Mouse (Mus musculus) NIH3T3 (cell line): ENCODE data around the gene Casc3.
A peak's percentile ranks its signal among the peaks of the same experiment; 100 is the strongest.
"Not testable (repeated sequence)": the region's sequence is repeated elsewhere in the genome, so short reads cannot be mapped to it uniquely, and the experiment has no call there.

ENCODE experiments used
- DNase-seq: peaks from one replicate; pipeline ENCODE4 v3.0.0-alpha.2; 2012; ENCODE audit warnings: low read depth

Gene Casc3

DNA sequence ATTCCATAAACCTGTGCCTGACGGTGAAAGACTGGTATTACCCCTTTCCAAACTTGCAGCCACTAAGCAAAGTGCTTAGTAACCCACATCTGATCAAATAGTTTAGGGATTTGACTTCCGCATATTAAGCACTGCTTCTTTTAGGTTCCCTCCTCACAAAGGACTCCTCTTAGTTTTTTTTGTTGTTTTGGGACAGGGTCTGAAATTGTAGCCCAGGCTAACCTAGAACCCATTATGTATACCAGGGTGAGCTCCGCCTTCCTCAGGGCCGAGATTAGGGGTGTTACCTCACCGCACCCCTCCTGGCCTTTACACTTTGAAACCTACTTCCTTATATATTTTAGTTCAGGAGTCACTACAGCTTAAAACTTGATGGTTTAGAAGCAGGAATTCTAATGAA, 14.9 kb upstream of the Casc3 start:
- no peak for DNase-seq

DNA sequence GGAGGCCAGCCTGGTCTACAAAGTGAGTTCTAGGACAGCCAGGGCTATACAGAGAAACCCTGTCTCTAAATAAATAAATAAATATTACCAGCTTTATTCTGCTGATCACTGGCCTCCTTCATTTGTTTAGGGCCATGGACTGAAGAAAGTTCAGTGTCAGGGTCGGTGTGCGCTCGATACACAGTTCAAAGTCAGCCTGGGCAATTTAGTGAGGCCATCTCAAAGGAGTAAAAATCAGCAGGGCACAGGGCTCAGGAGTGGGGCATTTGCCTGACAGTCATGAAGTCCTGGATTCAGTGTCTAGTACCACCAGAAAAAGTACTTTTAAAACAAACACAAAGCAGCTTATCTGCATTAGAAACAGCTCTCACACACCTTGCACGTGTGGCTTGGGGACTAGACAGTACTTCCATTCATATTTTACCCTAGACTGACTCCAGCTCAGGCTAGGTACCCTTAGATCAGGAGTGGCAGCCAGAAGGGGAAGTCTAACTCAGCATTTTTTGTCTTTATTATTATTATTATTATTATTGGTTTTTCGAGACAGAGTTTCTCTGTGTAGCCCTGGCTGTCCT, 14.0 kb upstream of the Casc3 start:
- no peak for DNase-seq

DNA sequence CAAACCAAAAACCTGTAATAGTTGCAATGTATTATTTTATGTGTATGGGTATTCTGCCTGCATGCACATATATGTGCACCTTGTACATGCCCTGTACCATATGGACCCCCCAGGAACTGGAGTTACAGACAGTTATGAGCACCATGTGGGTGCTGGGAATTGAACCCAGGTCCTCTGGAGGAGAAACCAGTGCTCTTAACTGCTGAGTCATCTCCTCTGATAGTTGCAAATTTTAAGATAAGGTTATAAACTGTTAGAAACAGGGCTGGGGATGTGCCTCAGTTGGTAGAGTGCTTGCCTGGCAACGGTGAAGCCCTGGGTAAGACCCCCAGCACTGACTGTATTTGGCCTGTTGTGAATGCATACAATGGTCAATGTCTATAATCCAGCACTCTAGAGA, 13.3 kb upstream of the Casc3 start:
- DNase-seq: no peak

DNA sequence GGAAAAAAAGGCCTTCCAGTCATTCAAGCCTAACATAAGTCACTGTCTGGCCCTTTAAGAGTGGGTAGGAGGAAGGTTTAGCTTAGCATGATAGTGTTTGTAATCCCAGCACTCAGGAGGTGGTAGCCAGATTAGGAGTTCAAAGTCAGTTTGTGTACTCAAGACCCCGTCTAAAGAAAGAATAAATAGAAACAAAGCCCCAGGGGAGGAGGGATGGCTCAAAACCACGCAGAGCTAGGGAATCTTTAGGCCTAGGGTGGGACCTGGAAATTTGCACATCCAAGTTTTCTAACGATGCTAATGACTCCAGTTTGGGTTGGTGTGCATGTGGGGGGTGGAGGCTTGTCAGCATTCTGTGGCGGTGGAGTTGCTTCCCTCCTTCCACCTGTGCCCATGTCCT, 12.6 kb upstream of the Casc3 start:
- DNase-seq: no peak

DNA sequence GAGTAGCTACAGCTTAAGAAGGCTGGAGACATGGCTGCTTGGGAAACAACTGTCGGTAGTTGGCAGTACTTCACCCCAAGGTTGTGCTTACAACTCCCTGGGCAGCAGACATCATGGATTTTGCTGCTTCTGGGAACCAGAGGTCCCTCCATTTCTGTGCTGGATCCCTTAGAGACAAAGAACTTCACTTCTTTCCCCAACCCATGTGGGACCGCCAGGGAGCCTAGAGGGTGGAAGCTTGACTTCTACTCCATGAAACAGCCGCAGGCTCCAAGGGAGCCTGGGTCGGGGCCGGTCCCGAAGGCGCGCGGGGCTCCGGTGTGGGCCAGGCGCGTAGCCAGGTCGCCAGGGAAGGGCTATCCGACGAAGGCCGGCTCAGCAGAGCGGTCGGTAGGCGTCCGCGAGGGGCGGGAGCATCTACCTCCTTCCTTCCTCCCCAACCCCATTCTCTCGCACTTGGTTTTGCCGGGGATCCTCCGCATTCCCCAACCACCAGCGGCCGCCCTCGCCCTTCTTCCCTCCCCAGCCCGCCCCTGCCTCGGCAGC, 10.2 kb upstream of the Casc3 start:
- DNase-seq: peak; percentile 82

DNA sequence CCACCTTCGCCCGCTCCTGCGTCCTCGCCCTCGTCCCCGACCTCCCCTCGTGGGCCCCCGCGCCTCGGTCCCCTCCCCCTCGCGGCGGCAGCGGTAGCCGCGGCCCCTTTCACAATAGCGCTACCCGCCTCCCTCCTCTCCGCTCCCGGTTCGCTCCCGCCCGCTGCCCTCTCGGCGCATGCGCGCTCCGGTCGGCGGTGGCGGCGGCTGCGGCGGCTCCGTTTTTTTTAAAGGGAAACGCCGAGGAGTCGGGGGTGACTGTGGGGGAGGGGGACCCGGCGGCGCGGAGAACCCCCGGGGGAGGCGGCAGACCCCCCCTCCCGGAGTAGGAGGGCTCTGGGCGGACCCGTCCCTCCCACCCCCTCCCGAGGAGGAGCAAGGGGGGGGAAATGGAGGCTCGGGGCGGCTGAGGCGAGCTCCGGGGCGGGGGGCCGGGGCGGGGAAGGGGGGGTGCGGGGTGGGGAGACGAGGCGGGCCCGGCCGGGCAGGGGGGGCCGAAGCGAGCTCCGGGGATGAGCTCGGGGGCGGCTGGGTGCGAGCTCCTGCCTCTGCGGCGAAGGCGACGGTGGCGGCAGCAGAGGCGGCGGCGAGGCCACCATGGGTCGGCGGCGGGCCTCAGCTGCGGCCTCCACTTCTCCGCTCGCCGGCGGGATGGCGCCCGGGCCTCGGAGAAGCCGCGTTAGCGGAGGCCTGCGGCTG, 9.5 kb upstream of the Casc3 start, which contains the start of gene Msl1:
Gene Msl1 (plus strand): TSS at position 502 of the 699 bp plus-strand sequence.
- DNase-seq: peak; percentile 91

DNA sequence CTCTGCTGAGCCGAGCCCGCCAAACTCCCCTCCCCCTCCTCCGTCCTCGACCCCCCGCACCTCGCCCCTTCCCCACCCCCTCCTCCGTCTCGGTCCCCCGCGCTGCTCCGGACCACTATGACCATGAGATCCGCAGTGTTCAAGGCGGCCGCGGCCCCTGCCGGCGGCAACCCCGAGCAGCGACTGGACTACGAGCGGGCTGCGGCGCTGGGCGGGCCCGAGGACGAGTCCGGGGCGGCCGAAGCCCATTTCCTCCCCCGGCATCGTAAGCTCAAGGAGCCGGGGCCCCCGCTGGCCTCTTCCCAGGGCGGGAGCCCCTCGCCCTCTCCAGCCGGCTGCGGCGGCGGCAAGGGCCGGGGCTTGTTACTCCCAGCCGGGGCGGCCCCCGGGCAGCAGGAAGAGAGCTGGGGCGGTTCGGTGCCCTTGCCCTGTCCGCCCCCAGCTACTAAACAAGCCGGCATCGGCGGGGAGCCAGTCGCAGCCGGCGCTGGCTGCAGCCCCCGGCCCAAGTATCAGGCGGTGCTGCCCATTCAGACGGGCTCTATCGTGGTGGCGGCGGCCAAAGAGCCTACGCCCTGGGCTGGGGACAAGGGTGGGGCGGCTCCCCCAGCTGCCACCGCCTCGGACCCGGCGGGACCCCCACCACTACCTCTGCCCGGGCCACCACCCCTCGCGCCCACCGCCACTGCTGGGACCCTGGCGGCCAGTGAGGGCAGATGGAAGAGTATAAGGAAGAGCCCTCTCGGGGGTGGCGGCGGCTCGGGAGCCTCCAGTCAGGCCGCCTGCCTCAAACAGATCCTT, 8.8 kb upstream of the Casc3 start:
- peak; percentile 71 for DNase-seq

DNA sequence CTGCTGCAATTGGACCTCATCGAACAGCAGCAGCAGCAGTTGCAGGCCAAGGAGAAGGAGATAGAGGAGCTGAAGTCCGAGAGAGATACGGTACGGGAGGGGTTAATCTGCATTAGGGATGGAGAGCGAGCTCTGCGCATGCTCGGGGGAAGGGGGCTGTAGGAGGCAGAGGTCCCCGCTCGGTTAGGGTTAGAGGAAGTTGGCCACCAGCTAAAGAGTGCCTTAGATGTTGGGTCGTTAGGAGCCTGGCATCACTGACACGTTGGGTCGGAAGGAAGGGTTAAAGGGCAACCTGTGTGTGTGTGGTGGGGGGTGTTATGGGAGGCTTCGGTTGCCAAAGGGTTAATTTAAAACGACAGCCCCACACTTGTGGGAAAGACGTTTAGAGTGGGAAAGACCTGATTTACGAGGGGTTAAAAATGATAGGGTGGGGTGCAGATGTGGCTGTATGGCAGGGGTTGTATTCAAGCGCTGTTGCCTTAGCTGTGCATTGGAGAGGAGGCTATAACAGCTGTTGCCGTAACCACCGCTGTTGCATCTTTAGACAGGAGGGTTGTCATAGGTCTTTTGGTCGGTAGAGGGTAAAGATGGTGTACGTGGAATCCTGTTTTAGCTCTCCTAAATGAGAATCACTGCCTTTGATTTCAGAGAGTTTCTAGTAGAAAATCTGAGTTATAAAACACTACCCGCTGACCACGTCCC, 8.0 kb upstream of the Casc3 start:
- peak; percentile 79 for DNase-seq

DNA sequence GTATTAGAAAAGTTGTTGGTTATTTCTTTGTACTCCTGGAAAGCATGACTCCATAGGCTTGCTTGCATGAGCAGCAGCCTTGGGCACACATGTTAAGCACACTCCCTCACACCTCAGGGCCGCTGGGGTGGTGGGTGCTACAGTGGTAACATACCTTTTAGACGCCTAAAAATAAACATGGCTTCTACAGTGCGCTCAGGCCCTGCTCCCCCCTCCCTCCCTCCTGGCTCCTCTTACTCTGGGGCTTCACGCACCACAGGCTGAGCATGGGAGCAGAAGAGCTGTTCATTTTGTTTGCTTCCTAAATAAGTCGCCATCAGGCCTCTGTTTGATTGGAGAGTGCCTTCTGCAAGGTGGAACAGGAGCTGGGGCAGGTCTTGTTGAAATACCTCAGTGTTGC, 7.4 kb upstream of the Casc3 start:
- DNase-seq: peak; percentile 43

DNA sequence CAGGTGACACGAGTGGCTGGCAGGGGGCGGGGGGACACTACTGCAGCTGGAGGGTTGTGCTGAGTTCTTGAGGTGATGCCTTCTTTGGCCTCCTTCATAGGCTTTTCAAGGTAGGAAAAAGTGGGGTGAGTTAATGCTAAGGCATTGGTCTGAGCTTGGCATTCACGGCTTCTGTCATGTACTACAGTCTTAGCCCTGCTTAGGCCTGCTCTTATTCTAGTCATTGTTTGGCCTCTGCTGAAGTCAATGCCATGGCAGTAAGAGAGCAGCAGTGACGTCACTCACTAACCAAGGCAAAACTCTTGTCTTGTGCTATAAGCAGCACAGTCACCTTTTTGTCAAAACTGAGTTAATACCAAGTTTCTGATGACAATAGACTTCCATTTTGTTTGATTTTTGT, 6.8 kb upstream of the Casc3 start:
- peak; percentile 40 for DNase-seq

DNA sequence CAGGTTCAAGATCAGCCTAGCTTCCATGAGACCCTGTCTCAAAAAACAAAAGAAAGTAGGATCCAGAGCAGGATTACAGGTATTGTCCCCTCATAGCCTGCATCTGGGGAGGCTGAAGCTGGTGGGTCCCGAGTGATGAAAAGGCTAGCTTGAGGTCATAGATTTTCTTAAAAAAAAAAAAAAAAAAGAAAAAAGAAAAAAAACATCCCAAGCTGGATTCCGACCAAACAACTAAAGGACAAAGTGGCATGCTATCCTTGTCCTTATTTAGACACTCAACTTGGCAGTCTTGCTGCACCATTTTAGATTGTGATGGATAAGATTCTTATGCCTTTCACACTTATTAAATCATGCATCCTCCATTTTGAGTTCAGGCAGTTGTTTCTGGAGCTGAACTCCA, 3.7 kb downstream of the Casc3 start:
- peak; percentile 17 for DNase-seq

DNA sequence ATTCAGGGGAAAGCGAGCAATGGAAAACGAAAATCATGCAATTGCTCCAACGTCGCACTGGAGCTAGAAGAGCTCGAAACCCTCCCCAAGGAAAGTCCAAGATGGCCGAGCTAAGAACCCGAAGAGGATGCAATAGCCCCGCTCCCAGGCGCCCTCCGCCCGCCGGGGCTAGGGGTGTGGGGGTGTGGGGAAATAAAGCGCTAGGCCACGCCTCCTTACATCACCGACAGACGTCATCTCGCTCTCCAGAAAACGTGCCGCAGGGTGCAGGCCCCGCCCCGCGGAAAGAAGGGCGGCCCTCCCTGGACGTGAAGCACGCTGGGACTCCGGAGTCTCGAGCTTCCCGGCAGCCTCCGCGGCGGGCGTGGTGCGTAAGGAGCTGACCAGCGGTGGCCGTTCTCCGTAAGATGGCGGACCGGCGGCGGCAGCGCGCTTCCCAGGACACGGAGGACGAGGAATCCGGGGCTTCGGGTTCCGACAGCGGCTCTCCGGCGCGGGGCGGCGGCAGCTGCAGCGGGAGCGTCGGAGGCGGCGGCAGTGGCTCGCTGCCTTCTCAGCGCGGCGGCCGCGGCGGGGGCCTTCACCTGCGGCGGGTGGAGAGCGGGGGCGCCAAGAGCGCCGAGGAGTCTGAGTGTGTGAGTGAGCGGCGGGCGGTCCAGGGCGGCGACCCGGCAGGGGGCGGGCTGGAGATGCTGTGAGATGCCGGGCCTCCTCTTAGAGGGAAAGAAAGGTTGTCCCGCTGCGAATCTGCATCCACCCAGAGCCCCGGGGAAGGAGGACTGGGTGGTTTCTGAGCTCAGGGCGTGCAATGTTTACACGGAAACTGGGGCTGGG, 5.0 kb downstream of the Casc3 start:
- peak; percentile 99 for DNase-seq

DNA sequence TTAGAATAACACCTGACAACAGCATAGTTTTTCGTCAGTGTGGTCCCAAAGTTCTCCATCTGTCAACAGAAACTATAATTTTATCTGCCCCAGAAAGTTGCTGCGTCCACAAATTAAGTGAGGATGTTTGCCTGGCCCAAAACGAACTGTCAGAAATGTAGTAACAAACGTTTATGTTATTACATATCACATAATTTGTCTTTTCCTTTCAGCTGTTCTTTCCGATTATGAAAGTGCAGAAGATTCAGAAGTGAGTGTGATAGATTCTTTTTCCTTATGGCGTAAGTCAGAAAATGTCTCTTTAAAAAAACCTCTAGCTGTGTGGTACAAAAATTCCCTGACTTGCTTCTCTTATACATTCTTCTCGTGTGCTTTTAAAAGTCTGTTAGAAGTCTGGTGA, 6.0 kb downstream of the Casc3 start:
- DNase-seq: no peak

DNA sequence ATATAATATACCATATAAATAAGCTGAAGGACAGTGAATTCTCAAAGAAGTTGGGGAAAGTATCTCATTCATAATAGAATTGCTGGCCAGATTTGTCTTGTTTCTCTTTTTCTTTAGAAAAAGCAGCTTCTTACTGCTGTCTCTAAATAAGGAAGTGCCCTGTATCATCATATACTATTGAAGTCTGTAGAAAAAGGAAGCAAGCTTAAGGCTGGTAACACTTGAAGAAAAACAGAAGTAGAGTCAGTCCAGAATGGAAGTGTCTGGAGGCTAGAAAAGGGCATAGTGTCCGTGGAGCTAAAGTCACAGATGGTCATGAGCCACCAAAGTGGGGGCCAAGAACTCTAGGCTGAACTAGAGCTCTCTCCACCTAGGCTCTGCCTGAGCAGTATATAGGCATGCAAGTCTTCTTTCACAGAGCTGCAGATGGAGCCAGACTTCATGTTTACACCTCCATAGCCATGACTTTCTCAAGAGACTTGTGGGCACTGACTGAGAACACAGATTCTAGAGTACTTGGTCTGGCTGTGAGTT, 12.1 kb downstream of the Casc3 start:
- no peak for DNase-seq

DNA sequence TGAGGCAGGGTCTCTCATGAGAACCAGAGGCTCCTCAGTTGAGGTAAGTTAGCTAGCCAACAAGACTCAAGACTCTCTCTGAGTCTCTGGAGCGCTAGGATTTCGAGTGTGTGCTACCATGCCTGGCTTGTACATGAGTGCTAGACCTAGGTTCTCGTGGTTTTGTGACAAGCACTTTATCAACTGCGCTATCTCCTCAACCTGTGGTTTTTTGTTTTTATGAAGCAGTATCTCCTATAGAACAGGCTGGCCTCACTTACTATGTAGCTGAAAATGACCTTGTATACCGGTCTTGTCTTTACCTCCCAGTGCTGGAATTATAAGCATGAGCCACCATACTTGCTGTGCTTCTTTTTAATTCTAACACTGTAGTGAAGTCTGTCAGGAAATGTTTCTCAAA, 16.3 kb downstream of the Casc3 start:
- no peak for DNase-seq

DNA sequence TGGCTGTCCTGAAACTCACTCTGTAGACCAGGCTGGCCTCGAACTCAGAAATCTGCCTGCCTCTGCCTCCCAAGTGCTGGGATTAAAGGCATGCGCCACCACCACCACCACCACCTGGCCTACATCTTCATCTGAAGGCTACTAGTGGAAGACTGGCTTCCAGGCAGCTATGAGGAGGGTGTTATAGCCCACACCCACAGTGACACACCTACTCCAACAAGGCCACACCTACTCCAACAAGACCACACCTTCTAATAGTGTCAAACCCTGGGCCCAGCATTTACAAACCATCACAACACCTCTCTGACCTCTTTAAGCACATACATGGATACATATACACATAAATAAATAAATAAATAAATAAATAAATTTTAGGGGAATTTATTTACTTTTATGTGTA, 21.4 kb downstream of the Casc3 start:
- DNase-seq: not testable (repeated sequence)

DNA sequence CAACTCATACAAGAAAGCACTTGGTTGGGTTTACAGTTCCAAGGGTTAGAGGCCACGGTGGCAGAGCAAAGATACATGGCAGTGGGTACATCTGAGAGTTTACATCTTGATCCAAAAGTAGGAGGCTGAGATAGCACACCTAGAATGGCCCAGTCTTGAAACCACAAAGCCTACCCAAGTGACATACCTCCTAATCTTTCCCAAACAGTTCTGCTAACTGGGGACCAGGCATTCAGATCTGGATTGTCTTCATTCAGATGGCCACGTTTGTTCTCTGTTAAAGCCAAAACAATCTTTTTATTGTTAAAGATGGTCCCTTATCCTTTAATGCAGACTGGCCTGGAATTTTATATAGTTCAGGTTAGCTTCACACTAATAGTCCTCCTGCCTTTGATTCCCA, 23.2 kb downstream of the Casc3 start:
- DNase-seq: no peak

DNA sequence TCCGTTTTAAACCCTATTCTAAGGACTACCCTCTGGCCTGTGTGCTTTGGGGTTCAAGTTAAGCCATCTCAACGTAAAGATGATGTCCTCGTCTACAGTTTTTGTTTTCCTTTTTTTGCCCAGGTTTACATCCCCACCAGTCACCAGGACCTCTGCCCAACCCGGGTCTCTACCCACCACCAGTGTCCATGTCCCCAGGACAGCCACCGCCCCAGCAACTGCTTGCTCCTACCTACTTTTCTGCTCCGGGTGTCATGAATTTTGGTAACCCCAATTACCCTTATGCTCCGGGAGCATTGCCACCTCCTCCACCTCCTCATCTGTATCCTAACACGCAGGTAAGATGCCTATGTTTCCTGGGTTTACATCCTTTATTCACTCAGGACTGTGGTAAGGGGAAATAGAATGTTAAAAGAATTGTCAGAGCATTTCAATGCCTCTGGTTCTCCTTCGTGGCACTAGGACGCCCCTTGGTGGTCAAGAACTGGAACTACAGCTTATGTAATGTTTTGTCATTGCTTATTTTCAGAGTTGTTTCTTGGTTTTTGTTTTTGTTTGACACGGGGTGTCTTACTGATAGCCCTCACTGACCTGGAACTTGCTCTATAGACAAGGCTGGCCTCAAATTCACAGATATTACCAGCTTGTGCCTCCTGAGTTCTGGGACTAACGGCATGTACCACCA, 24.5 kb downstream of the Casc3 start:
- peak; percentile 74 for DNase-seq

DNA sequence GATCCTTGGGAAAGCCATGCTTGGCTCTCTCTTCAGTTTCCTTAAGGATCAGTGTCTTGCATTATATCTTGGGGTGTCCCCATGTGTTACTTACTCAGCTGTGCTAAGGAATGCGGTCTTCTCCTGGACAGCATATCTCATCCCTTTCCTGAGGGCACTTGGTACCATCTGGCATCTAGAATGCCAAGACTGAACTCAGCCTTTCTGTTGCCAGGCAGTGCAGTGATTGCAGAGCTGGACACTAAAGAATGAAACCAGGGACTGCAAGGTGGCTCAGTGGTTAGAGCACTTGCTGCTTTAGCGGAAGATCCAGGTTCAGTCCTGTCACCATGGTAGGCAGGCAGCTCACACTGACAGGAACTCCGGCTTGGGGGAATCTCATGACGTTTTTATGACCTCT, 25.2 kb downstream of the Casc3 start:
- DNase-seq: no peak

DNA sequence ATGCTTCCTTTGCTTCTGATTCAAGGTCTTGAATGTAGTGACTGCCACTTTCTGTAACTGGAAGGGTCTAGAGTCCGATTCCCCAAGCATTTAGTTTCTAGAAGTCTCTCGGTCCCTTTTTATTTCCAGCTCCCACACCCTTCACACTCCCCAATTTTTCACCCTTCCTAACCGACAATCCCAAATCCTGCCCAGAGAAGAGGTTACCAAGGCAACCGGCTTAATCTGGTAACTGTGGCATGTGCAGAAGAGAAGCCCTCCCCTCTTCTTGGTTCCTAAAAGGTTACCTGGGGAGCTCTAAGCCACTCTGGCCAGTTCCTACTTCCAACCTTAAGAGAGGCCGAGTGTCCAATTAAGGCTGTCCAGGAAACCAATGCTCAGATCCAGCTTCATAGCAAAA, 30.6 kb downstream of the Casc3 start:
- no peak for DNase-seq

DNA sequence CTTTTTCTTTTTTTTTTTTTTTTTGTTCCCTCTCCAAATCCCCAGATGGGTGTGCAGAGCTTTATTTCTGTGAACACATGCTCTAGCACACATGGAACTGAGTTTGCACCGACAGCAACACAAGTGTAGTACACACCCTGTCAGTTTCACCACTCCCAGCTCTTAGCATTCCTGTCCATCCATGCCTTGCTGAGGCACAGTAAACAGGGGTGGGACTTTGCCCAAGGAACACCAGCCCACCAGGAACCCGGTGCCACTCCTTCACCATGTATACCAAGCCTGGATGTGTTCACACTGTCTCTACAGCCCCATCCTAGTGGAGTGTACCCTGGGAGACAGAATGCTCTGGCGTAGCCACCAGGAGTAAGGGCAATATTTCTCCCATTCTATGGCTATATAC, 31.0 kb downstream of the Casc3 start:
- no peak for DNase-seq
